Mouse (Mus musculus) ES-E14 (cell line): ENCODE results near the gene Tle1. TPM values are rescaled to one million over a fixed set of nuclear protein-coding genes. Genes with fewer than 3 reads are reported as not detected.

Experiments
- DNase-seq: peaks from one replicate; pipeline ENCODE4 v3.0.0-alpha.2; 2013; ENCODE audit warnings: low read depth, low spot score
- H3K27ac ChIP-seq: 2 replicates; pipeline ENCODE4 v1.5.1; 2012; ENCODE audit warnings: low read depth, mild to moderate bottlenecking, low read length, moderate library complexity, mixed read lengths; ENCODE audit not compliant: poor library complexity, insufficient read depth, severe bottlenecking
- H3K36me3 ChIP-seq: 2 replicates; pipeline ENCODE4 v1.6.1; 2012; ENCODE audit warnings: mild to moderate bottlenecking, low read length, moderate library complexity, mixed read lengths; ENCODE audit not compliant: control insufficient read depth, poor library complexity, insufficient read depth, severe bottlenecking
- H3K4me1 ChIP-seq, 2 experiments: fragments of 150-350 bp in 1 of 2; sonication (generic) in 1 of 2; 2 replicates each; pipeline ENCODE4 v1.6.1; 2012; ENCODE audit warnings: low read length in 2 of 2, mild to moderate bottlenecking in 1 of 2, mixed read lengths in 1 of 2; ENCODE audit not compliant: control insufficient read depth in 2 of 2, insufficient read depth in 2 of 2, poor library complexity in 1 of 2
- H3K4me3 ChIP-seq, 2 experiments: fragments of 150-350 bp in 1 of 2; sonication (generic) in 1 of 2; 2 replicates each; pipeline ENCODE4 v1.5.1; 2012; ENCODE audit warnings: low read length in 2 of 2, low read depth in 1 of 2, mild to moderate bottlenecking in 1 of 2, mixed read lengths in 1 of 2; ENCODE audit not compliant: insufficient read depth in 1 of 2, poor library complexity in 1 of 2, severe bottlenecking in 1 of 2
- H3K9ac ChIP-seq: 2 replicates; pipeline ENCODE4 v1.6.1; 2012; ENCODE audit warnings: low read depth, mild to moderate bottlenecking, low read length, mixed read lengths; ENCODE audit not compliant: poor library complexity, insufficient read depth, severe bottlenecking
- H3K9me3 ChIP-seq: fragments of 150-350 bp; sonication (generic); 2 replicates; pipeline ENCODE4 v1.6.1; 2012; ENCODE audit warnings: low read depth, mild to moderate bottlenecking, low read length; ENCODE audit not compliant: control insufficient read depth, insufficient read depth
- CHD2 ChIP-seq: IDR thresholded peaks from 2 replicates; pipeline ENCODE4 v1.6.1; 2014; ENCODE audit warnings: mild to moderate bottlenecking, low read depth, low read length, inconsistent platforms
- HCFC1 ChIP-seq: IDR thresholded peaks from 2 replicates; pipeline ENCODE4 v1.6.1; 2012; ENCODE audit warnings: low read length, inconsistent platforms, borderline replicate concordance; ENCODE audit not compliant: insufficient read depth
- MAFK ChIP-seq: IDR thresholded peaks from 2 replicates; pipeline ENCODE4 v1.6.1; 2014; ENCODE audit warnings: mild to moderate bottlenecking, low read depth, low read length, inconsistent platforms; ENCODE audit not compliant: insufficient read depth
- ZC3H11A ChIP-seq: IDR thresholded peaks from 2 replicates; pipeline ENCODE4 v1.6.1; 2012; ENCODE audit warnings: low read depth, mild to moderate bottlenecking, inconsistent platforms, low read length, borderline replicate concordance
- ZNF384 ChIP-seq: IDR thresholded peaks from 2 replicates; pipeline ENCODE4 v1.6.1; 2012; ENCODE audit warnings: low read depth, low read length, inconsistent platforms
- in situ Hi-C, 2 experiments: fragments of 600-800 bp; cut with MboI; formaldehyde crosslinking; loops; one replicate each; pipeline ENCODE4 v1.15.1; 2025; ENCODE audit warnings: low sequenced_read_pairs in 2 of 2, inconsistent platforms in 1 of 2; ENCODE audit not compliant: unreplicated experiment in 2 of 2
- total RNA-seq: library from RNA; depleted of rRNA; stranded (reverse); fragments of 300-350 nt; gene quantifications from 2 replicates; pipeline ENCODE4 v1.2.3, GENCODE M21; 2012

The Tle1 gene
- total RNA-seq, 1 experiment = 26.3 TPM

GRCm38 (mm10) chr4:72184476-72184875 is 16.2 kb downstream of the Tle1 start:
- no peaks in the 10 kb centered on the region; a peak in 1 of 4 replicates for H3K4me1 ChIP-seq
- H3K9ac ChIP-seq = no peak overlapping the region
- H3K9me3 ChIP-seq = no peaks in the 10 kb centered on the region
- no peaks in the 10 kb centered on the region for H3K36me3 ChIP-seq
- no peak for DNase-seq
- H3K27ac ChIP-seq = no peak overlapping the region
- TF ChIP-seq MAFK (no peak), HCFC1 (no peak), ZNF384 (no peak), ZC3H11A (no peak), CHD2 (no peak)
- in situ Hi-C loops = no loop called here
- H3K4me3 ChIP-seq = no peak overlapping the region

GRCm38 (mm10) chr4:72182343-72182988 is 18.3 kb downstream of the Tle1 start:
- no peaks in the 10 kb centered on the region; a peak in 1 of 4 replicates for H3K4me1 ChIP-seq
- H3K4me3 ChIP-seq = no peak overlapping the region
- in situ Hi-C loops = no loop called here
- no peak overlapping the region for H3K27ac ChIP-seq
- no peak for DNase-seq
- no peaks in the 10 kb centered on the region for H3K9me3 ChIP-seq
- no peak overlapping the region for H3K9ac ChIP-seq
- no peak for TF ChIP-seq ZC3H11A
- TF ChIP-seq HCFC1 = no peak
- no peak for TF ChIP-seq CHD2
- TF ChIP-seq ZNF384 = no peak
- TF ChIP-seq MAFK = no peak
- no peaks in the 10 kb centered on the region for H3K36me3 ChIP-seq

- H3K27ac ChIP-seq = no peak overlapping the region
- no peak for DNase-seq
- H3K9me3 ChIP-seq = no peaks in the 10 kb centered on the region
- H3K9ac ChIP-seq = no peak overlapping the region
- in situ Hi-C loops = no loop called here
- 0 out of 4 replicates have a peak, but pooled peaks cover 0 to 3% of the 10 kb centered on the region in 2 experiments for H3K4me1 ChIP-seq
- H3K36me3 ChIP-seq = no peaks in the 10 kb centered on the region; the same call in 1 of the 2 replicates
- no peak overlapping the region for H3K4me3 ChIP-seq
- TF ChIP-seq MAFK = no peak
- TF ChIP-seq ZC3H11A = no peak
- no peak for TF ChIP-seq ZNF384
- TF ChIP-seq HCFC1 = no peak
- TF ChIP-seq CHD2 = no peak
These were observed 24.8 kb downstream of the Tle1 start for GRCm38 (mm10) chr4:72175943-72176342.

- H3K4me3 ChIP-seq = no peak overlapping the region
- H3K27ac ChIP-seq = no peak overlapping the region
- DNase-seq = no peak
- no peaks in the 10 kb centered on the region; the same call in 1 of the 2 replicates for H3K36me3 ChIP-seq
- H3K4me1 ChIP-seq = peaks cover 1 to 7% of the 10 kb centered on the region in 2 experiments; a peak in 2 of 4 replicates
- in situ Hi-C loops = no loop called here
- no peak overlapping the region for H3K9ac ChIP-seq
- no peaks in the 10 kb centered on the region for H3K9me3 ChIP-seq
- TF ChIP-seq MAFK (no peak), ZC3H11A (no peak), ZNF384 (no peak), CHD2 (no peak), HCFC1 (no peak)
These were observed 32.5 kb downstream of the Tle1 start for GRCm38 (mm10) chr4:72168267-72168666.
